Mouse (Mus musculus) stomach, embryonic 15.5 days (tissue): ENCODE data around the gene Aff4. TPM values are rescaled to one million over a fixed set of nuclear protein-coding genes. Genes with fewer than 3 reads are reported as not detected.
"Not testable (repeated sequence)": the region's sequence is repeated elsewhere in the genome, so short reads cannot be mapped to it uniquely, and the experiment has no call there.

Source experiments
- ATAC-seq: fragments of 200-750 bp; cut with Nextera tagmentation; 2 replicates; pipeline ENCODE4 v1.8.0; 2017; ENCODE audit warnings: low read depth, moderate number of reproducible peaks, moderate TSS enrichment; ENCODE audit not compliant: insufficient read depth, low FRiP score
- H3K27ac ChIP-seq: fragments of 300-500 bp; sonication (generic); 2 replicates; pipeline ENCODE4 v1.5.1; 2015; ENCODE audit warnings: mild to moderate bottlenecking, inconsistent platforms
- H3K27me3 ChIP-seq: fragments of 300-500 bp; sonication (generic); replicated peaks from 2 replicates; pipeline ENCODE4 v1.6.1; 2015; ENCODE audit warnings: inconsistent platforms
- H3K36me3 ChIP-seq: fragments of 300-500 bp; sonication (generic); 2 replicates; pipeline ENCODE4 v1.6.1; 2015; ENCODE audit warnings: inconsistent platforms
- H3K4me1 ChIP-seq: fragments of 300-500 bp; sonication (generic); 2 replicates; pipeline ENCODE4 v1.6.1; 2015; ENCODE audit warnings: inconsistent platforms
- H3K4me2 ChIP-seq: fragments of 300-500 bp; sonication (generic); 2 replicates; pipeline ENCODE4 v1.6.1; 2015; ENCODE audit warnings: mild to moderate bottlenecking, inconsistent platforms
- H3K4me3 ChIP-seq: fragments of 300-500 bp; sonication (generic); replicated peaks from 2 replicates; pipeline ENCODE4 v1.5.1; 2015; ENCODE audit warnings: inconsistent platforms
- H3K9ac ChIP-seq: fragments of 300-500 bp; sonication (generic); 2 replicates; pipeline ENCODE4 v1.6.1; 2015; ENCODE audit warnings: inconsistent platforms
- H3K9me3 ChIP-seq: fragments of 300-500 bp; sonication (generic); 2 replicates; pipeline ENCODE4 v1.6.1; 2016; ENCODE audit warnings: inconsistent platforms
- WGBS: fragments of 180-500 bp; shearing (Covaris S2); methylation state at CpG from one replicate; pipeline ENCODE4 v1.1.7; 2015; 5-methylcytosine and 5-hydroxymethylcytosine counted together
- polyA plus RNA-seq: library from polyadenylated mRNA; unstranded; fragments of >200 nt; fragmentation: Nextera tagmentation; extraction: Ambion mirVana; gene quantifications from 2 replicates; pipeline ENCODE4 v1.2.1, GENCODE M21; 2015

Aff4 gene
- polyA plus RNA-seq, 1 experiment from 2014 or later = 54.6 TPM

DNA sequence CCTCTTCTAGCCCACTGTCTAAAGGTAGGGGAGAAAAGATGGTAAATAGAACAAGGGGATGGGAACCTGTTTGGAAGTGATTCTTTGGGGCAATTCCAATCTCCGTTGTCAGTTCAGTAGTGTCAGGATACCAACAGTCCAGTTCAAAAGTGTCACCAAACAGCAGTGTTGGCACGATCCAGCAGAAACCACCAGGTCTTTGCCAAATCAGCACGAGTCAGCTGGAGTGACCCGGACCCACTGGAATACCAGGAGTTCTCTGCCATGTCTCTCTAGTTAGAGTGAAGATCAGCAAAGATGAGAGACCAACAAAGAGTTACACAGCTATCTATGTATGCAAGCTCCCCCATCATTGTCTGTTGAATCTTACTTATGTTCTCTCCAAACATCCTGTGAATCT is 63.2 kb downstream of the Aff4 start:
- no peak overlapping the region for H3K4me3 ChIP-seq
- no peak overlapping the region for H3K27ac ChIP-seq
- ATAC-seq = no peak
- H3K36me3 ChIP-seq = peaks cover 60% of the 10 kb centered on the region
- no peaks in the 10 kb centered on the region for H3K9me3 ChIP-seq
- 92% methylated on average over 4 of the region's 4 CpGs for WGBS
- H3K4me2 ChIP-seq = no peak overlapping the region
- H3K9ac ChIP-seq = no peak overlapping the region
- no peaks in the 10 kb centered on the region for H3K27me3 ChIP-seq
- H3K4me1 ChIP-seq = no peaks in the 10 kb centered on the region

- Histone ChIP-seq H3K27ac (no peak overlapping the region), H3K36me3 (peaks cover 39% of the 10 kb centered on the region)
- ATAC-seq = no peak
Observed at GRCm38 (mm10) chr11:53418048-53418447, 67.4 kb downstream of the Aff4 start.

GRCm38 (mm10) chr11:53423036-53423435 is 72.4 kb downstream of the Aff4 start, which contains the start of gene Leap2:
Leap2 (minus strand) TSS chr11:53423170.
- Histone ChIP-seq H3K4me3 (no peak within 1 kb of the TSS), H3K9ac (no peak within 1 kb of the TSS), H3K9me3 (no peaks in the 10 kb centered on the region), H3K27me3 (no peaks in the 10 kb centered on the region), H3K4me1 (no peaks in the 10 kb centered on the region), H3K4me2 (no peak within 1 kb of the TSS), H3K36me3 (peaks cover 17% of the 10 kb centered on the region), H3K27ac (no peak within 1 kb of the TSS)
- ATAC-seq = peak; percentile 48; the same call in 1 of the 2 replicates
- WGBS = 73% methylated on average over 4 of the region's 4 CpGs

More at GRCm38 (mm10) chr11:53418048-53418447, 67.4 kb downstream of the Aff4 start:
- H3K4me3 ChIP-seq = no peak overlapping the region
- H3K4me1 ChIP-seq = no peaks in the 10 kb centered on the region
- H3K4me2 ChIP-seq = no peak overlapping the region
- H3K9ac ChIP-seq = no peak overlapping the region
- no peaks in the 10 kb centered on the region for H3K27me3 ChIP-seq
- H3K9me3 ChIP-seq = no peaks in the 10 kb centered on the region

DNA sequence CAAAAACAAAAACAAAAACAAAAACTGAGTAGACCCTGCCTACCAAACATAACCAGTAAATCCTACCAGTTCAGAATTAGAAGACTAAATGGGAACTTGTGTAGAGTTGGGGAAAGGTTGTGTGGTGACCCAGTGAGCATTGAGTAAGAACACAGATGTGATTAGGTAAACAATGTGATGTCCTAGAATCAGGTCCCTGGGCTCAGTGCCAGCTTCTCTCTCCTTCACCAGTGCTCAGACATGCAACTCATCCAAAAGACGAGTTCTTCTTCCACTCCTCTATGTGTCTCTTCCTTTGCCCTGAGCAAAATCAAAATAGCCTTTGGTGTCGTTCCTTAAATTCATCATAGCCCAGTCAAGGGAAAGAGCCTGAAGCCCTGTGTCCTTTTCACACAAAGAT is 74.2 kb downstream of the Aff4 start:
- H3K4me1 ChIP-seq = peaks cover 5% of the 10 kb centered on the region; the same call in 1 of the 2 replicates
- WGBS = 49% methylated on average over 2 of the region's 2 CpGs
- no peaks in the 10 kb centered on the region for H3K27me3 ChIP-seq
- peaks cover 13% of the 10 kb centered on the region for H3K36me3 ChIP-seq
- no peaks in the 10 kb centered on the region for H3K9me3 ChIP-seq
- no peak overlapping the region for H3K9ac ChIP-seq
- ATAC-seq = no peak
- H3K4me2 ChIP-seq = no peak overlapping the region
- no peak overlapping the region for H3K4me3 ChIP-seq
- no peak overlapping the region for H3K27ac ChIP-seq

GRCm38 (mm10) chr11:53425251-53425650 is 74.6 kb downstream of the Aff4 start:
- Histone ChIP-seq H3K4me2 (no peak overlapping the region), H3K9ac (no peak overlapping the region), H3K27ac (no peak overlapping the region), H3K36me3 (peaks cover 10% of the 10 kb centered on the region; the same call in 1 of the 2 replicates), H3K9me3 (no peaks in the 10 kb centered on the region), H3K4me1 (peaks cover 8% of the 10 kb centered on the region; the same call in 1 of the 2 replicates), H3K4me3 (no peak overlapping the region), H3K27me3 (no peaks in the 10 kb centered on the region)
- ATAC-seq = no peak
- 33% methylated on average over 3 of the region's 3 CpGs for WGBS

- WGBS = 87% methylated on average over 6 of the region's 6 CpGs
- no peak overlapping the region for H3K4me2 ChIP-seq
- no peak for ATAC-seq
Observed at GRCm38 (mm10) chr11:53425711-53426255, 75.2 kb downstream of the Aff4 start.

DNA sequence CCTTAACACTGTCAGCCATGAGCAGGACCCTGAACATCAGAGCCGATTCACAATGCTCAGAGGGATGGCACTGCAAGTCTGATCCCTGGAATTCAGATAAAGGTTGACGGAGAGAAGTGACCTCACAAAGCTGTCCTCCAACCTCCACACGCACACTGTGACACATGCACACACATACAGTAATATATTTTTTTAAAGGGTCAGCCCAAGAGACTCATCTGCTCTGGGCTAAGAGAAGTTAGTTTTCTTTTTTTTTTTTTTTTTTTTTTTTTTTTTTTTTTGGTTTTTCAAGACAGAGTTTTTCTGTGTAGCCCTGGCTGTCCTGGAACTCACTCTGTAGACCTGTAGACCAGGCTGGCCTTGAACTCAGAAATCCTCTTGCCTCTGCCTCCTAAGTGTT is 76.3 kb downstream of the Aff4 start:
- not testable (repeated sequence) for H3K4me2 ChIP-seq, H3K36me3 ChIP-seq, H3K27me3 ChIP-seq, ATAC-seq, H3K27ac ChIP-seq, H3K9me3 ChIP-seq, H3K4me3 ChIP-seq, H3K4me1 ChIP-seq, H3K9ac ChIP-seq
- 86% methylated on average over 3 of the region's 3 CpGs for WGBS

More at GRCm38 (mm10) chr11:53425711-53426255, 75.2 kb downstream of the Aff4 start:
- Histone ChIP-seq H3K27me3 (no peaks in the 10 kb centered on the region), H3K4me3 (no peak overlapping the region), H3K4me1 (peaks cover 8% of the 10 kb centered on the region; the same call in 1 of the 2 replicates), H3K9me3 (no peaks in the 10 kb centered on the region), H3K9ac (no peak overlapping the region), H3K27ac (no peak overlapping the region), H3K36me3 (peaks cover 10% of the 10 kb centered on the region; the same call in 1 of the 2 replicates)

DNA sequence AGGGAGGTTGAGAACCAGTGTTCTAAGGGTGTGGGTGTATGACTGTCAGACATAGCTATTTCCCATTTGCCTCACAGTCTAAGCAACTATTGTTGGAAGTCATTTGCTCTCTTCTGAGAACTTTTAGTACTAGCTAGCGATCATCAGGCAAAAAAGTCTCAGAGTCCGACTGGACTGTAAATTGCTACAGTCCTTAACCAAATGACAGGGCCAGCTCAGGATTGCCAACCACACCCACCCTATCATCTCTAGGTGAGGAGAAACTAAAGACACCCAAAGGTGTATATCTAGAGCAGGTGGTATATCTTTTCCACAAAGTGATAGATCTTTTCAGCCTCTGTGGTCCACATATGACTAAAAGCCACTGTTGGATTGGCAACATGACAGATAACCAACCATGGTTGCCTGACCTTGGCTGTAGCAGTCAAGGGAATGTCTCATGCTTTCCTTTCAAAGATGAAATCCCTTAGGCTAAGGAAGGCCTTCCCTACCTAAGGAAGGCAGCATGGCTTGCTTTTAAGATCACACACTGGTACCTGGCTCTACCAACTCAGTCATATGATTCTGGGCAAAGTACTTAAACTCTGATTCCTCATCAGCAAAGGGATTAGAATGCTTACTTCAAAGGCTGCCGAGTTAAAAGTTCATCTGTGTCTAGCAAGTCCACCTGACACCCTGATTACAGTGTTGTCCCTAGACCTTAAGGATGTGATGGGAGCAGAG is 77.5 kb downstream of the Aff4 start:
- WGBS = 90% methylated on average over 3 of the region's 3 CpGs
- H3K9ac ChIP-seq = no peak overlapping the region
- no peak overlapping the region for H3K4me2 ChIP-seq
- H3K36me3 ChIP-seq = peaks cover 7% of the 10 kb centered on the region; the same call in 1 of the 2 replicates
- no peak for ATAC-seq
- H3K4me3 ChIP-seq = no peak overlapping the region
- H3K27me3 ChIP-seq = no peaks in the 10 kb centered on the region
- no peak overlapping the region for H3K27ac ChIP-seq
- no peaks in the 10 kb centered on the region for H3K9me3 ChIP-seq
- H3K4me1 ChIP-seq = peaks cover 8% of the 10 kb centered on the region; the same call in 1 of the 2 replicates

GRCm38 (mm10) chr11:53428716-53429057 is 78.1 kb downstream of the Aff4 start:
- no peaks in the 10 kb centered on the region for H3K9me3 ChIP-seq
- H3K4me1 ChIP-seq = peaks cover 8% of the 10 kb centered on the region; the same call in 1 of the 2 replicates
- no peak overlapping the region for H3K9ac ChIP-seq
- no peak overlapping the region for H3K4me2 ChIP-seq
- ATAC-seq = no peak
- WGBS = 95% methylated on average over 5 of the region's 5 CpGs
- peaks cover 7% of the 10 kb centered on the region; the same call in 1 of the 2 replicates for H3K36me3 ChIP-seq
- H3K27ac ChIP-seq = no peak overlapping the region
- no peak overlapping the region for H3K4me3 ChIP-seq
- no peaks in the 10 kb centered on the region for H3K27me3 ChIP-seq

DNA sequence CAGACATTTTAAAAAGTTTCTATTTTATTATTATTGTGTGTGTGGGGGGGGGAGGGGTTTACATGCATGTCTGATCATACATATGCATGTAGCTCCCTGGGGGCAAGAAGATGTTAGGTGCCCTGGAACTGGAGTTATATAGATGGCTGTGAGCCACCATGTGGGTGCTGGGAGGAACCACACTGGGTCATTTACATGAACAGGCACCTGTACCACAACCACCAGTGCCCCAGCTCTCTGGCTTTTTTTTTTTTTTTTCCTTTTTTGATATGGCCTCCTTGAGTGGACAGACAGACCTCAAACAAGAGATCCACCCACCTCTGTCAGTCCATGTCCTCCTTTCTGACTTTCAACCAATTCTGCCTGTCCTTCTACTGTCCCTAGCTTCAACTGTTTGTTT is 78.5 kb downstream of the Aff4 start:
- H3K27me3 ChIP-seq = no peaks in the 10 kb centered on the region
- H3K4me3 ChIP-seq = peak overlapping the region; percentile 80; the same call in 1 of the 2 replicates
- no peaks in the 10 kb centered on the region for H3K9me3 ChIP-seq
- peak overlapping the region; percentile 70 for H3K4me2 ChIP-seq
- H3K27ac ChIP-seq = no peak overlapping the region
- H3K36me3 ChIP-seq = peaks cover 7% of the 10 kb centered on the region; the same call in 1 of the 2 replicates
- ATAC-seq = no peak
- peaks cover 8% of the 10 kb centered on the region; the same call in 1 of the 2 replicates for H3K4me1 ChIP-seq
- H3K9ac ChIP-seq = no peak overlapping the region

- WGBS = under 1% methylated on average over 34 of the region's 34 CpGs
Observed at GRCm38 (mm10) chr11:53430300-53430669, 79.7 kb downstream of the Aff4 start.

DNA sequence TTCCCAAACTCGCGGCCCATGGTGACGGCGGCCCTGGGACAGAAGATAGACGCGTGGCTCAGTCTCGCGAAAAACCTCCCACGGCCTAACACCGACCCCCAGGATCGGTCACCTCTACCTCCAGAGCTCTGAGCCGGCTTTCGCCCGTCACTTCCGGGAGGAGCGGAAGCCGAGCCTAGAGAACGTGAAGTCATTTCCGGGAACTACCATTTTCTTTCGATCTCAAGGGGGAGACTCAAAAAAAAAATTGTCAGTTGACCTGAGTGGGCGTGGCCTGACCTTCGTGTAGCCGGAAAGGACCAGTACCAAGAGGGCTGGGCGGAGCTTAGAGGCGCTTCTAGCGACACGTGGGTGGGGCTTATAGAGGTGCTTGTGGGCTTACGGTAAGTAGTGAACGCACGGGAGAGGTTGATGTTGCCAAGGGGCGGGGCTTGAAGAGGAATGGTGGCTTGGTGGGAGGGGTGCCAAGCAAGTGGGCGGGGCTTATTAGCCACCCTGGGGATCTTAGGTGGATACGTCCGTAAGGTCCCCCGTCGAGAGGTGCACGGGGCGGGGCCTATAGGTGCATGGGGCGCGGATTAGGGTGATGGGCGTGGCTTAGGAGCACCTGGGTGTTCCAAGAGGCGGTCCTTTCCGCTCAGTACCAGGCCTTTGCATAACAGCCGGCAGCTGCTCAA is 80.2 kb downstream of the Aff4 start, which contains the start of the genes Uqcrq and Gdf9:
TSS of gene Uqcrq (minus strand) at position 162 of the 677 bp plus-strand sequence.
TSS of gene Gdf9 (plus strand) at position 354 of the 677 bp plus-strand sequence.
- Histone ChIP-seq H3K36me3 (peaks cover 7% of the 10 kb centered on the region; the same call in 1 of the 2 replicates), H3K4me3 (peak within 1 kb of the TSS; percentile 80), H3K4me1 (peaks cover 8% of the 10 kb centered on the region; the same call in 1 of the 2 replicates), H3K9me3 (no peaks in the 10 kb centered on the region), H3K9ac (peak within 1 kb of the TSS; percentile 72), H3K4me2 (peak within 1 kb of the TSS; percentile 70), H3K27me3 (no peaks in the 10 kb centered on the region), H3K27ac (peak within 1 kb of the TSS; percentile 67)
- 0% methylated on average over 44 of the region's 44 CpGs for WGBS
- ATAC-seq = peak; percentile 93

More at GRCm38 (mm10) chr11:53430300-53430669, 79.7 kb downstream of the Aff4 start:
- Histone ChIP-seq H3K9me3 (no peaks in the 10 kb centered on the region), H3K9ac (peak overlapping the region; percentile 72), H3K4me2 (peak overlapping the region; percentile 70), H3K27me3 (no peaks in the 10 kb centered on the region), H3K36me3 (peaks cover 7% of the 10 kb centered on the region; the same call in 1 of the 2 replicates), H3K4me1 (peaks cover 8% of the 10 kb centered on the region; the same call in 1 of the 2 replicates), H3K27ac (peak overlapping the region; percentile 67), H3K4me3 (peak overlapping the region; percentile 80)
- peak; percentile 8; the same call in 1 of the 2 replicates for ATAC-seq
